Mouse (Mus musculus): ENCODE results near the gene AV320801.
"Not testable (repeated sequence)": the region's sequence is repeated elsewhere in the genome, so short reads cannot be mapped to it uniquely, and the experiment has no call there.

The AV320801 gene

DNA sequence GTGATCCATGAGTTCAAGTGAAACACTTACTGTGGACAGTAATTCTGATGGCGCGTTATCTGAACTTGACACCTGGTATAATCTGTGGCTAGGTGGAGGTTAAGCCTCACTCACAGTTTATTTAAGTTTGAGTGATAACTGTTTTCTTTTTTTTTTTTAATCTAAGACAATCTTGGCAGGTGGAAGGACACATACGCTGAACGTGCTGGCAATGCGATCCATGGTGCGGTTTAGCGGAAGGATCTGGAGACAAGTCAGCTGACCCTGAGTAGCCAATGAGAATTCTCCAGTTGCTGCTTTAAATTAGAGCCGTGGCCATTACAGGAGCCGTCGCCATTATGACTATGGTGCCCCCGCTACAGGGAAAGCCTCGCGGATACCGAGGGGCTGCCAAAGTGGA, at the start of gene AV320801:
AV320801 (plus strand) TSS at position 301 of the 400 bp plus-strand sequence.
- not testable (repeated sequence) for DNase-seq

- not testable (repeated sequence) for DNase-seq
Observed at GRCm38 (mm10) chrX:135464160-135464559, 30.2 kb upstream of the AV320801 start.

- DNase-seq, result not testable (repeated sequence)
Observed at GRCm38 (mm10) chrX:135481902-135482301, 12.5 kb upstream of the AV320801 start.

- not testable (repeated sequence) for DNase-seq
Observed at GRCm38 (mm10) chrX:135483183-135483582, 11.2 kb upstream of the AV320801 start.

All from right cerebral cortex, adult 18-20 months (tissue).